Mouse (Mus musculus): ENCODE measurements around the gene Cep70. TPM values are rescaled to one million over a fixed set of nuclear protein-coding genes. Genes with fewer than 3 reads are reported as not detected.

Cep70 gene
- polyA plus RNA-seq, 1 experiment from 2014 or later: 25.2 TPM

DNA sequence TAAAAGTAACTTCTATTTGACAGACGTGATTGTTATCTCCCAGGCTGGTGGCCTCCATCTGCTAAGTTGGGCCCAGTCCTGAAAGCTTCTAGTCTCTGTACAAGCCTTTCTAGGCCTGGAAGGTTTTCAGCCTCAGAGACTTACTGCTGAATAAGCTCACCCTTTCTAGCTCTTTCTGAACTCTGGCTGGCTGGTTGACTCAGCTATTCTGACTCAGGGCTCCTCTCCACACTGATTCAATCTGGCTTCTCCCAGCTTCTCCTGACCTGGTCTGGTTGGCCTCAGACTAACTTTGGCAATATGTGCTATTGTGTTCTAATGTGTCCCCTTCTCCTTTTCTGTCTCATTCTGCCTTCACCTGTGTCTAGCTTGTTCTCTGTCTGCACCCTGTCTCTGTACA is 3.9 kb upstream of the Cep70 start:
- no peak overlapping the region for H3K4me2 ChIP-seq (ENCODE audit: low read depth, low read length)
- H3K9ac ChIP-seq (ENCODE audit: low read length): no peak overlapping the region
- H3K9me3 ChIP-seq (replicated peaks; ENCODE audit: control insufficient read depth, low read length): no peaks in the 10 kb centered on the region
- H3K4me1 ChIP-seq (ENCODE audit: control insufficient read depth, insufficient read depth, low read length): peaks cover 7% of the 10 kb centered on the region
- H3K27me3 ChIP-seq (ENCODE audit: control insufficient read depth, insufficient read depth, low read length): no peaks in the 10 kb centered on the region
- no peak for ATAC-seq (replicated peaks; ENCODE audit: extremely low read depth, insufficient read depth, low FRiP score)
- H3K4me3 ChIP-seq (ENCODE audit: low read length): no peak overlapping the region
- H3K36me3 ChIP-seq (ENCODE audit: control insufficient read depth, insufficient read depth): no peaks in the 10 kb centered on the region
- WGBS: 41% methylated on average over 1 of the region's 1 CpGs
- no peak overlapping the region for H3K27ac ChIP-seq (ENCODE audit: low read length)

DNA sequence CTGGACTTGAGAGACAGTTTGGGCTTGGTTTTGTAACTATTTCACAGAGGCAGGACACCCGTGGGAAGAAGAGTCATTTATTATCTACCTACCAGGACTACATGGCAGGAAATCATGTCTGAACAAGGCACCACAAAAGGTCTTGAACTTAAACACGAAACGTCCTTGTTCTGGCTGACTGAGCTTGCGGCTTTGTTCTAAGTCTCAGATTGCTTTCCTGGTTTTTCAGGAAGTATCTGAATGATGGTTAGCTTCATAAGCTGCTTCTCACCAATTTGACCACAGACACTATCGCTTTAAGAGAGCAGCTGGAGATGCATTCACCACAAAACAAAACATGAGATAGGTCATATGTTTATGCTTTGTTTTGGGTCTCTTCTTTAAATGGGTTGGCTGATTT is 2.6 kb upstream of the Cep70 start:
- Histone ChIP-seq H3K36me3 (ENCODE audit: control insufficient read depth, insufficient read depth) (no peaks in the 10 kb centered on the region), H3K9ac (ENCODE audit: low read length) (no peak overlapping the region), H3K27me3 (ENCODE audit: control insufficient read depth, insufficient read depth, low read length) (no peaks in the 10 kb centered on the region), H3K27ac (ENCODE audit: low read length) (no peak overlapping the region), H3K4me1 (ENCODE audit: control insufficient read depth, insufficient read depth, low read length) (peaks cover 8% of the 10 kb centered on the region), H3K4me2 (ENCODE audit: low read depth, low read length) (no peak overlapping the region), H3K9me3 (replicated peaks; ENCODE audit: control insufficient read depth, low read length) (no peaks in the 10 kb centered on the region), H3K4me3 (ENCODE audit: low read length) (no peak overlapping the region)
- ATAC-seq (replicated peaks; ENCODE audit: extremely low read depth, insufficient read depth, low FRiP score): no peak
- WGBS: 61% methylated on average over 5 of the region's 5 CpGs

DNA sequence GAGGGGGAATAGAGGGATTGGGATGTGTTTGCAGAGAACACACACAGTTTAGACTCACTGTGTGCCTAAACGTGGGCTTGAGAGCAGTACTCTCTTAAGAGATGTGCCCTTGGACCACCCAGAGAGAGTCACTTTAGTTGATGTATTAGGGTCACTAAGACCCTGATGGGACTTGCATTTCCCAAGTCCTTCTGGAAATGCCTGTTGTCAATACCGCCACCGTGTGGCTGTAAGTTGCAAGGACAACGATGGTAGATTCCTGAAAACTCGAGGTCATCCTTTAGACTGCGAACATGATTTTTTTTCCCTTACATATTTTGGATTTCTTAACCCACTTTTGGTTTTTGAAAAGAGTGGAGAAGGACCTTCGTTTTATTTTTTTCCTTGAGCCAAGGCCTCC is 1.1 kb upstream of the Cep70 start:
- no peak overlapping the region; the same call in 1 of the 2 replicates for H3K4me3 ChIP-seq (ENCODE audit: low read length)
- H3K4me2 ChIP-seq (ENCODE audit: low read depth, low read length): peak overlapping the region; percentile 89
- WGBS: 2% methylated on average over 7 of the region's 7 CpGs

DNA sequence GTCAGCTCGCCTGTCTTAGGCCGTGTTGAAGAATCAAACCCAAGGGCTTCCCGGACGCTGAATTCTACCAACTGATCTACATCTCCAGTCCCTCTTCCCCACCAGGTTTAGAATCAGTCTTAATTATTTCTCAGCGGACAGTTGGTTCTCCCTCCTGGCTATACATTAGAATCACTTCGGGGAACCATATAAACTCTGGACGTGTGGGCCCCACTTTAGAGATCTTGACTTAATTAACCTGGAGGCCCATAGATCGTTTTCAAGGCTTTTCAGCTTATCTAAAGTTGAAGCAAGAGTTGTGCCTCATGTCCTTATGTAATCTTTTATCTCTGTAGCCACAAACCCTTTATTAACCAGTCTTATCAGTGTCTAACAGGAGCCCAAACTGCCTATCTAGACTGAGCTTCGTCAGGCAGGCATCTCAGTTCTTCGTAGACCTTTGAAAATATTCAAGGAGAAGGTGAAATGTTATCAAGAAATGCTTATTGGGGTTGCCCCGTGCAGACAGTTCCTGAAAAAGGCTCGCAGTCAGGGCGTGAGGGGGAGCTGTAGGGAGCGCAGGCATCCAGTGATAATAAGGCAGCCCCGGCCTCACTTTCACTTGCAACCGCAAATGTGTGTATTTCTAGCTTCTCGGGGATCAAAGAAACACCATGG is 506 bp upstream of the Cep70 start:
- Histone ChIP-seq H3K4me3 (ENCODE audit: low read length) (peak overlapping the region; percentile 75), H3K36me3 (ENCODE audit: control insufficient read depth, insufficient read depth) (no peaks in the 10 kb centered on the region), H3K27ac (ENCODE audit: low read length) (peak overlapping the region; percentile 40), H3K27me3 (ENCODE audit: control insufficient read depth, insufficient read depth, low read length) (no peaks in the 10 kb centered on the region), H3K9ac (ENCODE audit: low read length) (peak overlapping the region; percentile 81), H3K9me3 (replicated peaks; ENCODE audit: control insufficient read depth, low read length) (no peaks in the 10 kb centered on the region), H3K4me1 (ENCODE audit: control insufficient read depth, insufficient read depth, low read length) (peaks cover 8% of the 10 kb centered on the region), H3K4me2 (ENCODE audit: low read depth, low read length) (peak overlapping the region; percentile 89)
- WGBS: 5% methylated on average over 17 of the region's 17 CpGs
- ATAC-seq (replicated peaks; ENCODE audit: extremely low read depth, insufficient read depth, low FRiP score): peak; percentile 62

More for the DNA sequence above, 1.1 kb upstream of the Cep70 start:
- H3K4me1 ChIP-seq (ENCODE audit: control insufficient read depth, insufficient read depth, low read length): peaks cover 8% of the 10 kb centered on the region
- no peaks in the 10 kb centered on the region for H3K9me3 ChIP-seq (replicated peaks; ENCODE audit: control insufficient read depth, low read length)
- H3K27me3 ChIP-seq (ENCODE audit: control insufficient read depth, insufficient read depth, low read length): no peaks in the 10 kb centered on the region
- no peaks in the 10 kb centered on the region for H3K36me3 ChIP-seq (ENCODE audit: control insufficient read depth, insufficient read depth)
- H3K9ac ChIP-seq (ENCODE audit: low read length): no peak overlapping the region
- no peak overlapping the region for H3K27ac ChIP-seq (ENCODE audit: low read length)
- ATAC-seq (replicated peaks; ENCODE audit: extremely low read depth, insufficient read depth, low FRiP score): no peak

DNA sequence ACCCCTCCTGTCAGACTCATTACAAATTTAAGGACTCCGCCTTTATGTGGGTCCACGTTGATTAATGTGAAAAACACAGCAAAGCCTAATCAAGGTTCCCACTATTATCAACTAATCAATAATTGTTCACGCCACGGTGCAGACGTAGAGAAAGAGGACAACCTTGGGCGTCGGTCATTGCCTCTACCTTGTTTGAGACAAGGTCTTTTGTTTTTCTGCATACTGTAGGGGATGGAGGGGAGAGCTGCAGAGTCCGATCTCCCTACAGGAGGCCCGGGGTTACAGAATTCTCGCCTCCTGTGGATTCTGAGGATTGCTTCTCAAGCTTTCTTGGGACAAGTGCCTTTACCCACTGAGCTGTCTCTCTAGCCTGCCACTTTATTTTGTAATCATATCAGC is 727 bp downstream of the Cep70 start:
- H3K9ac ChIP-seq (ENCODE audit: low read length): peak overlapping the region; percentile 81
- H3K4me1 ChIP-seq (ENCODE audit: control insufficient read depth, insufficient read depth, low read length): peaks cover 8% of the 10 kb centered on the region
- peak overlapping the region; percentile 75 for H3K4me3 ChIP-seq (ENCODE audit: low read length)
- ATAC-seq (replicated peaks; ENCODE audit: extremely low read depth, insufficient read depth, low FRiP score): no peak
- no peaks in the 10 kb centered on the region for H3K36me3 ChIP-seq (ENCODE audit: control insufficient read depth, insufficient read depth)
- no peaks in the 10 kb centered on the region for H3K9me3 ChIP-seq (replicated peaks; ENCODE audit: control insufficient read depth, low read length)
- H3K4me2 ChIP-seq (ENCODE audit: low read depth, low read length): peak overlapping the region; percentile 89
- H3K27me3 ChIP-seq (ENCODE audit: control insufficient read depth, insufficient read depth, low read length): no peaks in the 10 kb centered on the region
- WGBS: 4% methylated on average over 10 of the region's 10 CpGs
- H3K27ac ChIP-seq (ENCODE audit: low read length): no peak overlapping the region; the same call in 1 of the 2 replicates

DNA sequence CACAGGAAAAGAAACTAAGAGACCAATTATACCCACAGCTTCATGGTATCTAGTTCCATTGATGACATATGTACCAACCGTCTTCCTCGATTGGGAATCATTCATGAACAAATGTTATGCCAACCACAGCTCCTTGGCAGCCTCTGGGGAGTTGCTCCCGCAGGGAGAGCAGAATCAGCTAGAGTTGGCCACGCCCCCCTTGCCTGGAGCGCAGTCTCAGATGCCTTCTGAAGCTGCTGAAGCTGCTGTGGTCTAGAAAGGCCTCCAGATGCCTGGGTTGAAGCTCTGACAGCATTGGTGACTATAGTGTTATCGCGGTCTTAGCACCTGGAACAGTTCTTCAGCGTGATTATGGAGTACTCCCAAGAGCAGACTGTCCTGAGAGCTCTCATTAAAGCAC is 5.1 kb downstream of the Cep70 start:
- ATAC-seq (replicated peaks; ENCODE audit: extremely low read depth, insufficient read depth, low FRiP score): no peak
- Histone ChIP-seq H3K4me2 (ENCODE audit: low read depth, low read length) (no peak overlapping the region), H3K4me1 (ENCODE audit: control insufficient read depth, insufficient read depth, low read length) (peaks cover 3% of the 10 kb centered on the region; the same call in 1 of the 2 replicates), H3K27ac (ENCODE audit: low read length) (no peak overlapping the region), H3K27me3 (ENCODE audit: control insufficient read depth, insufficient read depth, low read length) (no peaks in the 10 kb centered on the region), H3K36me3 (ENCODE audit: control insufficient read depth, insufficient read depth) (no peaks in the 10 kb centered on the region), H3K9ac (ENCODE audit: low read length) (no peak overlapping the region), H3K4me3 (ENCODE audit: low read length) (no peak overlapping the region), H3K9me3 (replicated peaks; ENCODE audit: control insufficient read depth, low read length) (no peaks in the 10 kb centered on the region)
- WGBS: 51% methylated on average over 8 of the region's 8 CpGs

DNA sequence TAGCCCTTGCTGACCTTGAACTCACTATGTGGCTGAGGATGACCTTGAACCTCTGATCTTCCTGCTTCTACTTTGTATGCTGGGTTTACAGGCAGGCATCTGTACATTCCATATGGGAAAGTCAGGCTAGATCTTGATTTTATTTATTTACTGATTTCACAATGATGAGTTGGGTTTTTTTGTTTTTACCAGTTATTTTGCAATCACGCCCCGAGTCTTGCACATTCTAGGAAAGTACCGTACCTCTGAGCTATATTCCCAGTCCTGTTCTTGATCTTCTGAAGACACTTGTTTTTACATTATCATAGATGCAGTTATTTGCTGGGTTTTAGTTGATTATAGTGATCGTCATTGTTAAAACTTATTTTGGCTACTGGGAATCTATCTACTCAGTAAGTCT is 5.7 kb downstream of the Cep70 start:
- H3K36me3 ChIP-seq (ENCODE audit: control insufficient read depth, insufficient read depth): 0 out of 2 replicates have a peak, but pooled peaks cover under 1% of the 10 kb centered on the region
- no peak overlapping the region for H3K9ac ChIP-seq (ENCODE audit: low read length)
- peaks cover 3% of the 10 kb centered on the region; the same call in 1 of the 2 replicates for H3K4me1 ChIP-seq (ENCODE audit: control insufficient read depth, insufficient read depth, low read length)
- no peak overlapping the region for H3K27ac ChIP-seq (ENCODE audit: low read length)
- no peak overlapping the region for H3K4me3 ChIP-seq (ENCODE audit: low read length)
- ATAC-seq (replicated peaks; ENCODE audit: extremely low read depth, insufficient read depth, low FRiP score): no peak
- WGBS: 97% methylated on average over 4 of the region's 4 CpGs
- H3K9me3 ChIP-seq (replicated peaks; ENCODE audit: control insufficient read depth, low read length): no peaks in the 10 kb centered on the region
- H3K4me2 ChIP-seq (ENCODE audit: low read depth, low read length): no peak overlapping the region
- no peaks in the 10 kb centered on the region for H3K27me3 ChIP-seq (ENCODE audit: control insufficient read depth, insufficient read depth, low read length)

DNA sequence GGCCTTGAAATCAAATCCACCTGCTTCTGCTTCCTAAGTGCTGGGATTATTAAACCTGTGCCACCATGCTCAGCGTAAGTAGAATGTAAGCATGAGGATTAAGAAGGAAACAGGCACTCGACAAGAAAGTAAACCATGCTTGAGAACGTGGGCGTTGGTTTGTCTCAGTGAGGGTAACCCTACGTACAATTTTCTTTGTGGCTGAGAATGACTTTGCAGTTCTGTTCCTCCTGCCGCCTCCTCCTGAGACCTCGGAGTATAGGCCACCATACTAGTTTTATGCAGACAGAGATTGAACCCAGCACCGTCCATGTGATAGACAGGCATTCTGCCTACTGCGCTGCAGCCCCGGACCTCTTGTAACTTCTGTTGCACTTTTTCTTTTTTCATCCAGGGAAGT is 10.7 kb downstream of the Cep70 start:
- Histone ChIP-seq H3K9me3 (replicated peaks; ENCODE audit: control insufficient read depth, low read length) (no peaks in the 10 kb centered on the region), H3K27me3 (ENCODE audit: control insufficient read depth, insufficient read depth, low read length) (no peaks in the 10 kb centered on the region), H3K4me1 (ENCODE audit: control insufficient read depth, insufficient read depth, low read length) (no peaks in the 10 kb centered on the region), H3K4me3 (ENCODE audit: low read length) (no peak overlapping the region), H3K36me3 (ENCODE audit: control insufficient read depth, insufficient read depth) (peaks cover 16% of the 10 kb centered on the region), H3K9ac (ENCODE audit: low read length) (no peak overlapping the region), H3K4me2 (ENCODE audit: low read depth, low read length) (no peak overlapping the region), H3K27ac (ENCODE audit: low read length) (no peak overlapping the region)
- no peak for ATAC-seq (replicated peaks; ENCODE audit: extremely low read depth, insufficient read depth, low FRiP score)
- WGBS: 88% methylated on average over 10 of the region's 10 CpGs

DNA sequence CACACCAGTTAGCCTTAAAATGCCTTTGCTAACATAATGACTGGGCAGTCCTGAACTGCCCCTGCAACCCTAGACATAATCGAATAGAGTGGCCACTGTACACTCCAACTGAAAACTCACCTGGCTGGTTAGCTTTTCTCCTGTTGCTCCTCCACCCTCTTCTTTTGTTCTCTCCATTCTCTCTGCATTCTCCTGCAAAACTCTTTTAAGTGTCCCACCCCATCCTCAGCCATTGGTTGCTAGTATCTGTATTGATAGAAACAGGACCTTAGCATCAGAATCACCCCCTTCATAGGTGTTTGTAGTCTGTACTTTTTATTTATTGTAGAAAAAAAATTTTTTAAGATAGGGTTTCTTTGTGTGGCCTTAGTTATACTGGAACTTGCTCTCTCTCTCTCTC is 13.0 kb downstream of the Cep70 start:
- H3K4me3 ChIP-seq (ENCODE audit: low read length): no peak overlapping the region
- peaks cover 16% of the 10 kb centered on the region for H3K36me3 ChIP-seq (ENCODE audit: control insufficient read depth, insufficient read depth)
- no peaks in the 10 kb centered on the region for H3K9me3 ChIP-seq (replicated peaks; ENCODE audit: control insufficient read depth, low read length)
- no peak overlapping the region for H3K27ac ChIP-seq (ENCODE audit: low read length)
- no peak overlapping the region for H3K4me2 ChIP-seq (ENCODE audit: low read depth, low read length)
- no peak overlapping the region for H3K9ac ChIP-seq (ENCODE audit: low read length)
- H3K27me3 ChIP-seq (ENCODE audit: control insufficient read depth, insufficient read depth, low read length): no peaks in the 10 kb centered on the region
- no peaks in the 10 kb centered on the region for H3K4me1 ChIP-seq (ENCODE audit: control insufficient read depth, insufficient read depth, low read length)
- WGBS: 93% methylated on average over 1 of the region's 1 CpGs
- no peak for ATAC-seq (replicated peaks; ENCODE audit: extremely low read depth, insufficient read depth, low FRiP score)

Data from heart, embryonic 16.5 days (tissue).